Mouse (Mus musculus) midbrain, embryonic 16.5 days (tissue): Measurements from ENCODE around the gene Efna1. TPM values are rescaled to one million over a fixed set of nuclear protein-coding genes. Genes with fewer than 3 reads are reported as not detected.
A peak's percentile ranks its signal among the peaks of the same experiment; 100 is the strongest.

Source experiments
- ATAC-seq: fragments of 200-750 bp; cut with Nextera tagmentation; 2 replicates; pipeline ENCODE4 v1.8.0; 2017; ENCODE audit warnings: moderate TSS enrichment
- H3K27ac ChIP-seq: fragments of 300-500 bp; sonication (generic); 2 replicates; pipeline ENCODE4 v1.5.1; 2014; ENCODE audit warnings: mild to moderate bottlenecking, low read length, mixed read lengths
- H3K27me3 ChIP-seq: fragments of 300-500 bp; sonication (generic); 2 replicates; pipeline ENCODE4 v1.6.1; 2014; ENCODE audit warnings: low read depth, low read length, mixed read lengths; ENCODE audit not compliant: control insufficient read depth, insufficient read depth
- H3K36me3 ChIP-seq: fragments of 300-500 bp; sonication (generic); 2 replicates; pipeline ENCODE4 v1.6.1; 2014; ENCODE audit warnings: mild to moderate bottlenecking, low read length, moderate library complexity, mixed read lengths; ENCODE audit not compliant: control insufficient read depth, insufficient read depth
- H3K4me1 ChIP-seq: fragments of 300-500 bp; sonication (generic); 2 replicates; pipeline ENCODE4 v1.6.1; 2014; ENCODE audit warnings: mild to moderate bottlenecking, low read length, mixed read lengths; ENCODE audit not compliant: control insufficient read depth, insufficient read depth
- H3K4me2 ChIP-seq: fragments of 300-500 bp; sonication (generic); 2 replicates; pipeline ENCODE4 v1.6.1; 2014; ENCODE audit warnings: mild to moderate bottlenecking, low read length, mixed read lengths
- H3K4me3 ChIP-seq: fragments of 300-500 bp; sonication (generic); 2 replicates; pipeline ENCODE4 v1.5.1; 2014; ENCODE audit warnings: low read depth, mild to moderate bottlenecking, low read length, moderate library complexity, mixed read lengths
- H3K9ac ChIP-seq: fragments of 300-500 bp; sonication (generic); 2 replicates; pipeline ENCODE4 v1.6.1; 2014; ENCODE audit warnings: low read depth, low read length, mixed read lengths
- H3K9me3 ChIP-seq: fragments of 300-500 bp; sonication (generic); replicated peaks from 2 replicates; pipeline ENCODE4 v1.6.1; 2014; ENCODE audit warnings: mild to moderate bottlenecking, low read length, mixed read lengths; ENCODE audit not compliant: control insufficient read depth, poor library complexity, severe bottlenecking
- WGBS: fragments of 180-500 bp; shearing (Covaris S2); extraction: QIAGEN DNeasy Blood & Tissue Kit; methylation state at CpG from one replicate; pipeline ENCODE4 v1.1.7; 2014; 5-methylcytosine and 5-hydroxymethylcytosine counted together
- polyA plus RNA-seq: library from polyadenylated mRNA; unstranded; fragments of >200 nt; fragmentation: Nextera tagmentation; extraction: Ambion mirVana; gene quantifications from 2 replicates; pipeline ENCODE4 v1.2.1, GENCODE M21; 2015

Efna1 gene
- polyA plus RNA-seq, 1 experiment from 2014 or later, result 6.8 TPM

DNA sequence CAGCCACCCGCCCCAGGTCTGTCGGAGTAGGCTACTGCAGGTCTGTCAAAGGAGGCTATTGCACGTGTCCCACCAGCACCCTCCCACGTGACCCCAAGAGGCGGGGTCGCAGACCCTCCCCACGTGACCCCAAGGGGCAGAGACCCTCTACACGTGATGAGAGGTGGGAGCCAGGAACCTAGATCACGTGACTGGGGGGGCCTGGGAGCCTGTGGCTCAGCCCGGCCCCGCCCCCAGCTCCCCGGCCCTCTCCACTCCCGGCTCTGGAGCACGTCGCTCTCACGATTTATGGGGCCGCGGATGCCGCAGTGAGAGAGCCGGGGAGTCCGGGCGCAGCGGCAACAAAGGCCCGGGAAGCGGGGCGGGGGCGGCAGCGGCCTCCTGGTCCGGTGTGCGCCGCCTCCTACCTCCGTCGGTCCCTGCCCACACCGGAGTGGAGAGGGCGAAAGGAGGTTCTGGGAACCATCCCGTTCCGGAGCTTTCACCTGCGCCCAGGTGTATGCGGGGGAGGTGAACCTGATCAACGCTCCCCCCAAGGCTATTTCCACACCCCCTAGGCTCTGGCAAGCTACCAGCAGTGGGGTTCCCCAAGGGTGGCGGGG lies 39.7 kb upstream of the Efna1 start:
- Histone ChIP-seq H3K9ac (peak overlapping the region; percentile 88), H3K27me3 (0 out of 2 replicates have a peak, but pooled peaks cover 4% of the 10 kb centered on the region), H3K4me1 (peaks cover 33% of the 10 kb centered on the region), H3K4me3 (peak overlapping the region; percentile 76), H3K27ac (peak overlapping the region; percentile 92), H3K9me3 (no peaks in the 10 kb centered on the region), H3K36me3 (no peaks in the 10 kb centered on the region), H3K4me2 (peak overlapping the region; percentile 78)
- WGBS, result 0% methylated on average over 26 of the region's 41 CpGs
- ATAC-seq, result peak; percentile 26; the same call in 1 of the 2 replicates

DNA sequence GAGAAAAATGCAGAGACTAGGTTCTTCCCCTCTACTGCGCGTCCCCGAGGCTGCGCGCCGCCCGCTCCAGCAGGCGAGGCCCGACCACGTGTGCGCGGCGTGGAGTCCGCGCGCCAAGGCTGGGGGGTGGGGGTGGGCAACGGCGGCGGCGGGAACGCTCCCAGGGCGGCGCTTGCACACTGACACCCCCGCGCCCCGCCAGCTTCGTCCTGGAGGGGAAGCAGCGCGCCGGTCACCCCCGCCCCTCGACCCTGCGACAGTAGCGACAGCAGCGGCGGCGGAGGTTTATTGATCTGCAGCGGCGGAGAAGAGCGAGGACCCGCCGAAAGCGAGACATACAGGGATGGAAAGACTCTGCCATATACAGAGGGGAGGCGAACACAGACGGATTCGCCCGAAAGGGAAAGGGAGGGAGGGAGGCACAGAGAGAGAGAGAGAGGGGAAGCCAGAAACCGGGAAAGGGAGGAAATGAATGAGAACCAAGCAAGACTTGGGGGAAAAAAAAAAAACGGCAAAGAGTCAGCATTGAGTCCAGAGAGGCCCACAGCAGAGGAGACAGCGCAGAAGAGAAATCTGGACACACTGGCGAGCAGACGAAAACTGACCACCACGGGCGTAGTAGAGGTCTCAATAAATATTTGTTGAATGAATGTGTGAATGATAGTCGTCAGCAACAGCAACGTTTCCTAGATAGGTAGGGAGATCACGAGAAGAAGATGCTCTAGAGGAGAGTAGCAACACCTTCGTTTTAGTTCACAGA lies 38.8 kb upstream of the Efna1 start:
- ATAC-seq, result no peak
- peaks cover 38% of the 10 kb centered on the region for H3K4me1 ChIP-seq
- H3K9ac ChIP-seq, result peak overlapping the region; percentile 88
- H3K4me2 ChIP-seq, result peak overlapping the region; percentile 78
- H3K36me3 ChIP-seq, result peaks cover 3% of the 10 kb centered on the region; the same call in 1 of the 2 replicates
- peak overlapping the region; percentile 76 for H3K4me3 ChIP-seq
- 2% methylated on average over 50 of the region's 58 CpGs for WGBS
- H3K27ac ChIP-seq, result peak overlapping the region; percentile 92
- H3K9me3 ChIP-seq, result no peaks in the 10 kb centered on the region
- H3K27me3 ChIP-seq, result 0 out of 2 replicates have a peak, but pooled peaks cover 4% of the 10 kb centered on the region

DNA sequence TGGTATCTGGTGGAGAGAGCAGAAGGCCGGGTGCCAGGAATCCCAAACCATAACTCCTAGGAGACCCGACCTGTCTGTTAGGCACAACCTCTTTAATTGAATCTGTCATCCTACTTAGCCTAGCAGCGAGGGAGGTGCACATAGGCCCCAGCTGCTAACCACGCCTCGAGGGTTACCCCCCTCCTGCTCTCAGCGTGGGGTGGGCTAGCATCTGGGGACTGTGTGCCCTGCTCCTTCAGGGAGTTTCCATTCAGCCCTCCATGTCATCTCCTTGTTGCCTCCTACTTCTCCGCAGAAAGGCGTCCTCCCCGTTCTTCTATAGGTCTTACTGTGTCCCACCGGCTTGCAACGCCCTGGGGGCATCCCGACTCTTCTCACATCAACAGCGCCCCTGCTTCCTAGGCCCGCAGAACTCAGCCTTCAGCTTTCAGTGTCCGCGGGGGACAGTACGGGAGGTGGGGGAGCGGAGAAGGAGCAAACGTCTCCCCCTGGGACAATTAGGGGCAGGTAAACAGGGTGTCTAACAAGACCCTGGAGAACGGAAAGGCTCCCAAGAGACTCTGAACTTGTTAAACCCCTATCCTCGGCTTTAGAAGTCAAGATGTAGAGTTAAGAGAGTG lies 38.1 kb upstream of the Efna1 start:
- peak overlapping the region; percentile 88; the same call in 1 of the 2 replicates for H3K9ac ChIP-seq
- H3K9me3 ChIP-seq, result no peaks in the 10 kb centered on the region
- H3K36me3 ChIP-seq, result peaks cover 3% of the 10 kb centered on the region; the same call in 1 of the 2 replicates
- no peak for ATAC-seq
- peaks cover 38% of the 10 kb centered on the region for H3K4me1 ChIP-seq
- 0 out of 2 replicates have a peak, but pooled peaks cover 4% of the 10 kb centered on the region for H3K27me3 ChIP-seq
- peak overlapping the region; percentile 76 for H3K4me3 ChIP-seq
- H3K4me2 ChIP-seq, result peak overlapping the region; percentile 78
- WGBS, result 6% methylated on average over 21 of the region's 21 CpGs
- peak overlapping the region; percentile 92; the same call in 1 of the 2 replicates for H3K27ac ChIP-seq

DNA sequence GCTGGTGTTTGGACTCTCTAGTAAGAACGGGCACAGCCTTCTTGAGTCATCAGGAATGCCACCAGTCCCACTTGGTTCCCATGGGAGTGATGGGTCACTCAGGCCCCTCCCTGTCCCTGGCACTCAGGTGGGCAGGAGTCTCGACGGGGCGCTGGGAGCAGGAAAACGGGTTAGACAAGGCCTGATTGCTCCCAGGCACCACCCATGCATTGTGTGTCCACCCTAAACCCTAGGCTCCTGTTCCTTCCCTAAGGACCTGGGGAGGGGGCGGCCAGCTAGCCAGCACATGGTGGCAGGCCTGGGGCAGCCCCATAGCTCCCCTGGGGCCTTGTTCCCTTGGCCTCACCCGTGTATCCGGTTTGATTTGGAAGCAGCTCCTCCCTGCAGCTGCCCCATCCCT lies 37.4 kb upstream of the Efna1 start:
- H3K36me3 ChIP-seq, result peaks cover 3% of the 10 kb centered on the region; the same call in 1 of the 2 replicates
- no peak for ATAC-seq
- H3K4me1 ChIP-seq, result peaks cover 38% of the 10 kb centered on the region
- H3K27ac ChIP-seq, result no peak overlapping the region
- no peak overlapping the region for H3K9ac ChIP-seq
- no peak overlapping the region for H3K4me3 ChIP-seq
- H3K9me3 ChIP-seq, result no peaks in the 10 kb centered on the region
- no peak overlapping the region for H3K4me2 ChIP-seq
- 78% methylated on average over 8 of the region's 8 CpGs for WGBS
- H3K27me3 ChIP-seq, result 0 out of 2 replicates have a peak, but pooled peaks cover 4% of the 10 kb centered on the region

DNA sequence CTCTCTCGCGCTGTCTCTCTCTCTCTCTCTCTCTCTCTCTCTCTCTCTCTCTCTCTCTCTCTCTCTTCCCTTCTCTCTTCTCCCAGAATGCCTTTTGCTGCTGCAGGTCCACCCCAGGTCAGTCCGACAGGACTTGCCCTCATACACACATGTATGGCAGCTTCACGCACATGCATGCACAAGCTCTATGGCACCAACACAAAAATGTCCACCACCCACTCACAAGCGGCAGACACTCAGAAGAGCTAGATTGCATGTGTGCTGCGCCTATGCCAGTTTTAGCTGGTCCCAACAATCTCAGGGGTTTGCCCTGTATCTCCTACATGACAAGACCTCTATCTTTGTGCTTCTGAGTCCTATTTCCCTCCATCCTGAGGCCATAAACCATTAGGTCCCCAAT lies 36.3 kb upstream of the Efna1 start:
- peaks cover 38% of the 10 kb centered on the region for H3K4me1 ChIP-seq

DNA sequence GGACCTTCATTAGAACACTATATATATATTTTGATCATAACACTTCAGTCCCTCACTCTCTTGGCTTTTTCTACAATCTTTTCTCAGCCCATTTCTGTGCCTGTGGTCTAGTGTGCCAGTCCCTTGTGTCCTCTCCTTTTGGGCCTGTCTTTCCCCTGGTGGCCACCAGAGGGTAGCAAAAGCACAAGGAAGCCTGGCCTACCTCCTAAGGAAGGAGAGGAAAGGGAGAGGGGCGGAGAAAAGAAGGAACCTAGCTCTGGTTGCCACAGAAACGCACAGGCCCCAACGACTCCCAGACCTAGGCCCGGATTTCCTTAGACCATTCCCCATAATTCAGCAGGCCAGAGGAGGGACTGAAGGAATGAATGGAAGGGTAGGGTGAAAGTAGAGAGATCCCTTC lies 35.9 kb upstream of the Efna1 start:
- H3K9me3 ChIP-seq, result no peaks in the 10 kb centered on the region
- H3K9ac ChIP-seq, result 0 out of 2 replicates have a peak overlapping the region, but pooled peaks have one; percentile 5
- H3K36me3 ChIP-seq, result peaks cover 3% of the 10 kb centered on the region; the same call in 1 of the 2 replicates
- WGBS, result 0% methylated on average over 4 of the region's 4 CpGs
- ATAC-seq, result peak; percentile 30; the same call in 1 of the 2 replicates
- H3K27ac ChIP-seq, result peak overlapping the region; percentile 56; the same call in 1 of the 2 replicates
- peak overlapping the region; percentile 41 for H3K4me2 ChIP-seq
- peaks cover 38% of the 10 kb centered on the region for H3K4me1 ChIP-seq
- H3K4me3 ChIP-seq, result no peak overlapping the region
- H3K27me3 ChIP-seq, result 0 out of 2 replicates have a peak, but pooled peaks cover 4% of the 10 kb centered on the region

More for the DNA sequence above, 36.3 kb upstream of the Efna1 start:
- H3K27ac ChIP-seq, result peak overlapping the region; percentile 56; the same call in 1 of the 2 replicates
- 0 out of 2 replicates have a peak, but pooled peaks cover 4% of the 10 kb centered on the region for H3K27me3 ChIP-seq
- peak overlapping the region; percentile 5; the same call in 1 of the 2 replicates for H3K9ac ChIP-seq
- H3K4me3 ChIP-seq, result no peak overlapping the region
- H3K4me2 ChIP-seq, result peak overlapping the region; percentile 26
- no peak for ATAC-seq
- 54% methylated on average over 6 of the region's 6 CpGs for WGBS
- peaks cover 3% of the 10 kb centered on the region; the same call in 1 of the 2 replicates for H3K36me3 ChIP-seq
- no peaks in the 10 kb centered on the region for H3K9me3 ChIP-seq

DNA sequence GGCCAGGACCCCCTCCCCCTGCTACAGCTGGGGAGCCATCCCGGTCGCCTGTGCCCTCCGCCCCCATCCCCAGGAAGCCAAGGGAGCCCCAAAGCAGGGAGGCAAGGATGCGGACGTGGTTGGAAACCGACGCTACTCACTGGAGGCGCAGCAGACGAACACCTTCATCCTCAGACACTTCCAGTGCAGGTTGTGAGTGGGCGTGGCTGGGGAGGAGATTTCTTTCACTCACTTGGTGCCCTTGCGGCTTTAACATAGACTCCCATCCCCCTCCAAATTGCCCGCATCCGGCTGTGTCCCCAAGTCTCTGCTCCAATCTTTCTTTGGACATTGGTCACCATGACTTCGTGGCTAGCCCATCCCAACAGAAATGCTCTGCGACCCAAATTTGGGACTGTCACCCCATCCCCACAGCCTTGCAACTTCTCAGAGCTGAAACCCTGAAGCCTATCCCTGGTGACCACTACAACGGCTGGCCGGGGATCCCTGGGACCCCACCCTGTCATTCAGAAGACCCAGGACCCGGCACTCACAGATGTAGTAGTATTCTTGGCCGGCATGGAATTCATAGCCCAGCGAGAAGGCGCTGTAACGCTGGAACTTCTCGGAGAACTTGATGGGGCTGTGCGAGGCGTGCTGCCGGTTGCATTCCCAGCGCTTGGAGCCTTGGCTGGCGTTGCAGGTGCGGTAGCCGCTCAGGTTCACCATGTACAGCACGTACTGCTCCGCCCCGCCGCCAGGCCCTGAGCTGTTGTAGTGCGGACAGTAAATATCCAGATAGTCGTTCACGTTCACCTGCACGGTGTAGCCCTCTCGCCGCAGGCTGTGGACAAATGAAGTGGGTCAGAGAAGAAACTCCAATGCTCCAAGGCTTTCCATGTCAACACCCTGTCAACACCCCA lies 35.2 kb upstream of the Efna1 start:
- Histone ChIP-seq H3K4me2 (peak overlapping the region; percentile 51), H3K9ac (peak overlapping the region; percentile 43), H3K9me3 (no peaks in the 10 kb centered on the region), H3K36me3 (peaks cover 3% of the 10 kb centered on the region; the same call in 1 of the 2 replicates), H3K4me3 (no peak overlapping the region), H3K27me3 (0 out of 2 replicates have a peak, but pooled peaks cover 4% of the 10 kb centered on the region), H3K27ac (no peak overlapping the region; the same call in 1 of the 2 replicates), H3K4me1 (peaks cover 38% of the 10 kb centered on the region)
- ATAC-seq, result no peak
- 8% methylated on average over 40 of the region's 40 CpGs for WGBS
